Mouse (Mus musculus) lung, adult 18-20 months (tissue): Measurements from ENCODE around the gene Eda.
A peak's percentile ranks its signal among the peaks of the same experiment; 100 is the strongest.

Experiments
- DNase-seq, 2 experiments: peaks; one replicate each; pipeline ENCODE4 v3.0.0; 2022; ENCODE audit warnings: mixed read lengths in 2 of 2

Eda gene

DNA sequence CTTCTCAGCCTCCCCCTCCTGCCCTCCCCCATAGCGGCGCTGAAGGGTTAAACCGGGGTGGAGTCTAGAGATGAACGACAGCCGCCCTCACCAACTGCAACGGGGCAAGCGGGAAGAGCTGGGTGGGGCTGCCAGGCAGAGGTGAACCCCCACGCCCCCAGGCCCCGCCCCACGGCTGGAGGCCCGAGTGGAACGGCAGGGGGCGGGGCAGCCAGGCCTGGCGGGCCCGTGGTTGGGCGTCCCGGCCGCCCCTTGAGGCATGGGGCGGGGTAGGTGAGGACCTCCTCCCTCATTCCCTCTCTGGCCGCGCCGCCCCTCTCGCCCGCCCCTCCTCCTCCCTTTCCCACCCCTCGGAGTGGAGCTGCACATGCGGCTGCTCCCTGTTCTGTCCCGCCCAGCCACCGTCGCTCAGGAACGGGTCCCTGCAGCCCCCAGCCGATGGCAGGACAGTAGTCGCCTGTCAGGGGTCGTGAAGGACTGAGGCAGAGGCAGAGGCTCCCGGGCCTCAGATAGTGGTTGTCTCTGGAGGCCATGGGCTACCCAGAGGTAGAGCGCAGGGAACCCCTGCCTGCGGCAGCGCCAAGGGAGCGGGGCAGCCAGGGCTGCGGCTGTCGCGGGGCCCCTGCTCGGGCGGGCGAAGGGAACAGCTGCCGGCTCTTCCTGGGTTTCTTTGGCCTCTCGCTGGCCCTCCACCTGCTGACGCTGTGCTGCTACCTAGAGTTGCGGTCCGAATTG lies at the start of gene Eda:
Gene Eda, plus strand, starts transcription at position 357 of the 735 bp plus-strand sequence.
- peak; percentile 82 to 89 for DNase-seq

DNA sequence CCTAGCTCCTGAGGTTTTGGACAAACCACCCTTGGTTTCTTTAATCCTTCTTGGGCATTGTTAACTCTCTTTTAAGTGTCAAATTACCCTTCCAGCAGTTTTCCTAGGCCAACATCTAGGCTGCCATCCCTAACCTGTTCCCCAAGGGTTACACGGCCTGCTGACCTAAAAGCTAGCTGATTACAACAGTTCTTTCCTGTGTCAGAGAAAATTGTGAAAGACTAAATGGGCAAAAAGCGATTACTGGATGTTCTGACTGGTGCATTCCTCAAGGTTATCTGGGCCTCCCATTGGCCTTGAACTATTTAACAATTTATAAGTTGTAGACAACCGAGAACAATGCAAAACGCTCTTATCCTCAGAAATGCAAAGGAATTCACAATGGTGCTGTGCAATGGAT lies 14.4 kb upstream of the Eda start:
- DNase-seq: no peak

DNA sequence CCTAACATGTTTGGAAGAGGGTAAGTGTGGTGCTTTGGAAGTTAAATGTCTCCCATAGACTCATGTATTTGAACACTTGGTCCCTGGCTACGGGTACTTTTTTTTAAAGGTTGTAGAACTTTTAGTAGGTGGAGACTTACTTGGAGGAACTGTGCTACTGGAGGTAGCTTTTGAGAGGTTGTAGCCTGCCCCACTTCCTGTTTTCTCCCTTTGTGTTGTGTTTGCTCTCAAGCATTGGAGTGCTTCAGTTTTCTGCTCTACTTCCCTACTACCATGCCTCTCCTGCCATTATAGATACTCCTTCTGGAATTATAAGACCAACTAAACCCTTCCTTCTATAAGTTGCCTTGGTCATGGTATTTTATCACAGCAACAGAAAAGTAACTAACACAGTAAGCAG lies 5.3 kb upstream of the Eda start:
- no peak for DNase-seq

DNA sequence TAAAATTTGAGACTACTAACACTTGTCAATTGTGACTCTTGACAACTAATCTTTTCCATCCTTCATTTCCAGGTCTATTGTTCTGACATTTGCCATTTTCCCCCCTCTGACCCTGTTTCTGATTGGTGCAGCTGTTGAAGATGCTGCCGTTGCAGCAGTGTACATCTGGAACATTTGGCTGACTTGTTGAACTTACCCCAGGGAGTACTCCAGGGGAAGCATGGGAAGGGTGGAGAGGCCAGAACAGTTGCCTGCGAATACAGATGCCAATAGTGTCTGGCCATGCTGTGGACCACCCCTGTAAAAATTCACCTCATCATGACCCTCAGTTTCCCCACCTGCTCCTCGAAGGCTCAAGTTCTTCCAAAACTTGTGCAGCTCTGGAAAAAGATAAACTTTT lies 1.0 kb upstream of the Eda start:
- DNase-seq: no peak

DNA sequence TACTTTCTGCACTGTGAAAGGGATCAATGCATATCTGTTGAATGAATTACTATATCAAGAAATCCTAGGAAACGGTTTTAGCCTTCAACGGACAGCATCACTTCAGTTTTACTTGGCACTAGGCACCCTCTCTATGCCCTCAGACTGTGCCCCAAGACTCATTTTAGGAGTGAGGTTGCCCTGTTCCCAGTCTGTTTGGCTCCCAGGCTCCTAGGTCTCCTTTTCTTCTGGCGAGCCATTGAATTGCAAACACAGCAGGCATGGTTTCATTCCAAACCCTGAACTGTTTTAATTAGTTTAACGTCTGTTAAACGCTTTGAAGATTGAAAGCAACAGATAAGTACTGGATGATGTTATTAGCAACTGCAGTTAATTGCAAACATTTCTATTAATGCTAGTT lies 603 bp upstream of the Eda start:
- no peak for DNase-seq

DNA sequence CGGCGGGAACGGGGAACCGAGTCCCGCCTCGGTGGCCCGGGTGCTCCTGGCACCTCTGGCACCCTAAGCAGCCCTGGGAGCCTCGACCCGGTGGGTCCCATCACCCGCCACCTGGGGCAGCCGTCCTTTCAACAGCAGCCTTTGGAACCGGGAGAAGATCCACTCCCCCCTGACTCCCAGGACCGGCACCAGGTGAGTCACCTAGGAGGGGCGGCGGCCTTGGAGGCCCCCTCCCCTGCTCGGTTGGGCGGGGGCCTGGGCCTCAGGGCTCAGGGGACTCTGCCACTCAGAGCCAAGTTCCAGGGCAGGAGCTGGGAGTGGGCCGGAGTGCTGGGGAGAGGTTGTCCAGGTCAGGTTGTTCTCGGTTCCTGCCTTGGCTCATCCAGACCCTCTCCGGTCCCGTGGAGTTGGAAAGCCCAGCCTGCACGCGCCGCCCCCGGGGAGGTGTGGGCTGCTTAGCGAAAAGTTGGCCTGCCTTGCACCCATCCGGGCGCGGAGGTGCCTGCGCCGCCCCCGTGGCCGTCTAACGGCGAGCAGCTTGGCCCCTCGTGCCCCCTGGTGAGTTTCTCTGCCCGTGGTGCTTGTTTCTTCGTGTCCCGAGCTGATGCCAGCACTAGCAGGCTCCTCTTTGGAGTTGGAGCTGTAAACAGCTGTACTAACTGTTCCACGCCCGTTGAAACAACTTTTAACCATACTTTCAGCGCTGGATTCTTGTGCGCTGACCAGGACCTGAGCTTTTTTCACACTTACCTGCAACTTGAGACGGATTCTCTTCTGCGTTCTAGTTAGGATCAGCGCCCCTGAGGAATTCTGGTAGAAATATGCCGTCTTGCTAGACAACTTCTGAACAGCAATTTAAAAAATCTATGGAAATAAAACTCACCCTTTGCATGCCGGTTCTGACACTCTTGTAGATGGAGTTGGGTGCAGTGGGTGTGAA lies 849 bp downstream of the Eda start:
- DNase-seq: peak; percentile 5 to 22

DNA sequence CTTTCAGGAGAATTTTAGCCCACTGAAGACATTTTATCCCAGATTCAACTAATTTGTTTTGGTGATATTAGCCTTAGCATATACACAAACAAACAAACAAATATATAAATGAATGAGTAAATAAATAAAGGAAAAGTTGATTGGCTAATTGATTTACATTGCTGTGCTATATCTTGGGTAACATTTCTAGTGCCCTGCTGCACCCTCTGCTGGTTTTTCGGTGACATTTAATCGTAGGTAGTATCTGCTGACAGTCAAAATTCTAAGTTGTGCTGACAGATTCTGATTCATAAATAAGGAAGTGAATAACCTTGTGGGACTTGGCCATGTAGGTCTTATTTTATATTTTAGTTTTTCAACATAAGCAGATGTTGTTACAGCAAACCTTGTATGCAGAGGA lies 2.9 kb downstream of the Eda start:
- no peak for DNase-seq

DNA sequence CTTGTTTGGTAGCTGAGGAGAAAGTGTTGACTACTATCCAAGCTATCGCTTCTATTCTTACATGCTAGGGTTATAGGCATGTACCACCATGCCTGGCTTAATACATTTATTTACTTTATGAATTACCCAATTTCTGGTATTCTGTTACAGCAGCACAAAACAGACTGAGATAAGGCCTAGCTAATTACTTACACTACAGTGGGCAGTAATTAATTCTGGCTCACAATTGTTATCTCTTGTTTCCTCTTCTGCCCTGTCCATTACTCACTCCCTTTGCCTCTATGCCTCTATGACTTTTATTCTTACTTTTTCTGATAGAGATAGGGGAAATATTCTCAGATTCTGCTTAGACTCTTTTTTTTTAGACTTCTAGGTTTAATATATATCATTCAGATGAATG lies 18.0 kb downstream of the Eda start:
- no peak for DNase-seq

DNA sequence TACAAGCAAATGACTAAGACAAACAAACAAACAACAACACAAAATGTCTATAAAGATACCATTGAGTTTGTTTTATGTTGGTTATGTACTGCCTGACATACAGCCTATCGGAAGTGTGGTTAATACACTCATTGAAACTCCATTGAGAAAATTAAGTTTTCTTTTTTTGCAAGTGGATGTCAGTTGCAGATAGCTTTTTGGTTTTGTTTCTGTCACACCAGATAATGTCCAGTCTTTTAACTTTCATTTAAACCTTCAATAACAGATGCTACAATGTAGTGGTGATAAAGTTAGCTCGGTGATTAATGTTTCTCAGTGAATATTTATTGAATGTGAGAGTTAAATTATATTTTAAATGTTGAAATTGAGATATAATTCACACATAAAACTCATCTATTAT lies 23.9 kb downstream of the Eda start:
- no peak for DNase-seq

DNA sequence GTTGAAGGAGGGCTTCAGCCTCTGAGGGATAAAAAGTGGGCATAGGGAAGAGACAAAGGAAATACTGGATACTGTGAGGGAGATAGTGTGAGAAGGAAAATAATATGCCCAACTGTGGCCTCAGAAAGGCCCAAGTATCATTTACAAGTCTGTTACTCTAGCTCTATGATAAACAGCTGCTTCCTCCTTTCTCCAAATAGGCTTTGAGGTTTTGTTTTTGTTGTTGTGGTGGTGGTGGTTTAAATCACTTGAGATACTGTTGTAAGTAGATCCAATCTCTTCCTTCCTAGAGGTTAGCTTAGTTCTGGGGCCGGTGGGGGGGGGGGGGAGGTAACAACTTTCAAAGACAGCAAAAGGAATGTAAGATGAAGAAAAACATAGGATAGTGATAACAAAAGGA lies 143.0 kb downstream of the Eda start:
- no peak for DNase-seq

DNA sequence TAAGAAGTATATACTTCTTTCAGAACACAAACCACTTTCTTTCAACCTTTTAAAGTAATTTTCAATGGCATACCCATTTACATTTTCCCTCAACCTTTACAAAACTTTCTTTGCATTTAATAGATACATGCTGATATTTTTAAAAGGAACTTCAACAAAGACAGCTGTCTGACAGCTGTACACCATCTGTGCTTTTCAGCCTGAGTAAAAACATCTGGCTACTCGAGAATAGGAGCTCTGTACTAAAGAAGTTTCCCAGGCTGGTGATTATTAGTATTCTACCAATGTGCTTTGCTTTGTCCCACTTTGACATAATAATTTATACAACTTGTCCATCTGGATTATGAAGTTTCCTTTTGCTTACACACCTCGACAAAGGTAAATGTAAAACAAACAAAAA lies 219.9 kb downstream of the Eda start:
- DNase-seq: peak in 1 of 2 experiments; percentile 1

DNA sequence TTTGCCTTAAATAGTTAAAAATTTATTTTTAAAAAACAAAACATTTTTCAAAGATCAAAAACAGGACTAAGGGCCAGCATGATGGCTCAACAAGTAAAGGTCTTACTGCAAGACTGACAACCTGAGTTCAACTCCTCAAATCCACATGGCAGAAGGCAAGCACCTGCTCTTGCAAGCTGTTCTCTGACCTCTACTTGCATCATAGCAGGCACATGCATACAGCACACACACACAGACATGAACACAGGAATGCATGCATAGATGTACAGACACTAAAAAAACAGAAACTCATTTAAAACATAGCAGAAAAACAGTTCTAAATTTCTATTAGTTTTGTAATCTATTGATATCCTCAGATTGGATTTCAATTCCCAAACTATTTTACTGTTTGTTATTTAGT lies 338.2 kb downstream of the Eda start:
- no peak for DNase-seq

DNA sequence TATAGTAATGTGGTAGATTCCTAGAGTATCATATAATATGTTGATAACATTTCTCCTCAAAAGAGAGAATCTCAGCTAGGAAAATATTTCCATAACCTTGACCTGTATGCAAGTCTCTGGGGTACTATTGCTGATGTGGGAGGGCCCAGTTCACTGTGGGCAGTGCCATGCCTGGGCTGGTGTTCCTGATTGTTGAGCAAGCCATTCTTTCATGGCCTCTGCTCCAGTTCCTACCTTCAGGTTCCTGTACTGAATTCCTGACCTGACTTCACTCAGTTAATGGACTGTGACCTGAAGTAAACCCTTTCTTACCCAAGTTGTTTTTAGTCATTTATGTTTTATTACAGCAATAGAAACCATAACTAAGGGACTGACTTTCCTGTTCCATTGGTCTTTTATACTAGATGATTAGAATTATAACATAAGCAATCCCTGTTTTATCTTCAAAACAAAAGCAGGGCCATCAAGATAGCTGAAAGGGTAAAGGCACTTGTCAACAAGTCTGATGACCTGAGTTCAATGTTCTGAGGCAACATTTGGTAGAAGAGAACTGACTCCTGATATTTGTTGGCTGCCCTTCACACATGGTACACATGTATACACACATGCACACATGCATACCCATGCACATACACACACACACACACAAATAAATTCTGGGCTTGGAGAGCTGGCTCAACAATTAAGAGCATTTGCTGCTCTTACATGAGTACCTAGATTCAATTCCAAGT lies 338.9 kb downstream of the Eda start:
- DNase-seq: no peak

DNA sequence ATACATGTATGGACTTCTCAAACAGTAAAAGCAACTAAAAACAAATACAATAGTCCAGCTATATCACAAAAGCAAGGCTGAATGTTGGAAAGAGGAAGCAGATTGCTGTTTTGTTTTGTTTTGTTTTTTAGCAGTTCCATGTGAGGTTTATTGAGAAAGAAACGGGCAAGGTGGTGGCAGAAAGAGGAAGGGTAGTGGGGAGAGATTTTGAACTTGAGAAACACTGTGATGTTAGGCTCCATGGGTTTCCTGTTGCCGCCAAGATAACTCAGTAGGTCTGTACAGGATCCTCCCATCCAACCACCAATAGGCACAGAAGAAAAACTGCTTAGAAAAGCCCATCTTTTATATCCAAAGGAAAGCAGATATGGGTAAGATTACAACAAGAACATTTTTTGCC lies 365.3 kb downstream of the Eda start:
- DNase-seq: no peak

DNA sequence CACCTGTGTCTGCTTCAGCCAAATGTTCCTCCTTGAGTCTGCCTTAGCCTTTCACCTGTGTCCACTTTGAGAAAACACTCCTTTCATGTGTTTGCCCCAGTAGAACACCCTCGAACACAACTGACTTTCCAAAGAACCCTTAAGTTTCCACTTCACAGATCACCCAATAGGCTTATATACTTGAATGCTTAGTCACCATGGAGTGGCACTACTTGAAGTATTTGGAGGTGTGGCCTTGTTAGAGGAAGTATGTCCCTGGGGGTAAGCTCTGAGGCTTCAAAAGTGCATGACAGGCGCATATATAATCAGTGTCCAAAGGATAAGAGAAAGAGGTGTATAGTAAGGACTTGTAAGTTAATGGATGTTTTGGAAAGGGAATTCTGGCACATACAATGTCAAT lies 369.0 kb downstream of the Eda start:
- peak in 1 of 2 experiments; percentile 21 for DNase-seq

DNA sequence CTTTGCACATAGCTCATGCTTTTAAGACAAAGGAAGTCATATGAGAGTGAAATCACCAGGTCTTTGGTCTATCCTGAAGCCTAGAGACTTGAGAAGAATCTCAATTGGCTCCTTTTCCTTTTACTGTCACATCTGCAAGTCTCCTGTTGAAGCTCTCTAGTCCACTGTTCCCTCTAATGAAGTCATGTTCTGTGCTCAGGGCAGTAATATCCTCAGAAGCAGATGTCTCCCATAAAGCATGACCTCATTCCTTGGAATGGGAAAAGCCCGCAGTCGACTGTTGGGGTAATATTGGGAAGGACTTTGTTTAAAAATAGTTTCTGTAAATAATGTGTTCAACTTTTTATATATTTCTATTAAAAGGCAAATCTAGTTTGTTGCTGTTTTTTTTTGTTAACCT lies 381.6 kb downstream of the Eda start:
- DNase-seq: no peak

DNA sequence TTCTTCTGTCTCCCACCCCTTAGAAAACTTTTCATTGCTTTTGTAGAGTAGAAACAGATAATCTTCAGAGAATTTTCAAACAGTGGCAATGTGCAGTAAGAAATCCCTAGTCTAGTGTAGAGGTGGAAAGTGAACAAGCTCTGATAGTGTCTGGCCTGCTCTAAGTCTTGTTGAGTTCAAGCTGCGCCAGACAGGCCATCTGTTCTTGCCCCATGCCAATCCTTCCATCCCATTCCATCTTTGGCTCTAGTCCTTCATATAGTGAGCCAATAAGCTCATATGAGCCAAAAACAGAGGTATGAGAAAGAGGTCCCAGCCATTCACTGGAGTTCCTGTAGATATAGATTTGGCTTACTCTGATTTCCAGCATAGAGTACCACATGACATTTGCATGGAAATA lies 414.5 kb downstream of the Eda start:
- DNase-seq: no peak

DNA sequence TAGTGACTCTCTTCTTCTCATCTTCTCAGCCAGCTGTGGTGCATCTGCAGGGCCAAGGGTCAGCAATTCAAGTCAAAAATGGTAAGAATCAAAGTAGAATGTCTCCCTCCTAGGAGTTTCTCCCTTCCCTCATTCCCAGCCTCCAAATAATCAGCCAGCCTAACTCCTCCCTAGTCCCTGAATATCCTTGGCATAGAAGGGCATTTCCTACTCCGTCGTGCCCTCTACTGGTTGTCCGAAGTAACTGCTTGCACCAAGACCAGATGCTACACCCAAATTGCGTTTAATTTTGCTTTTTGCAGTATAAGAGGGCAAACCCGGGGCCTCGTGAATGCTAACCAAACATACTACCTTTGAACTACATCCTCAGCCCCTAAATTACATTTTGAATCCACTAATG lies 416.9 kb downstream of the Eda start:
- DNase-seq: peak in 1 of 2 experiments; percentile 20

DNA sequence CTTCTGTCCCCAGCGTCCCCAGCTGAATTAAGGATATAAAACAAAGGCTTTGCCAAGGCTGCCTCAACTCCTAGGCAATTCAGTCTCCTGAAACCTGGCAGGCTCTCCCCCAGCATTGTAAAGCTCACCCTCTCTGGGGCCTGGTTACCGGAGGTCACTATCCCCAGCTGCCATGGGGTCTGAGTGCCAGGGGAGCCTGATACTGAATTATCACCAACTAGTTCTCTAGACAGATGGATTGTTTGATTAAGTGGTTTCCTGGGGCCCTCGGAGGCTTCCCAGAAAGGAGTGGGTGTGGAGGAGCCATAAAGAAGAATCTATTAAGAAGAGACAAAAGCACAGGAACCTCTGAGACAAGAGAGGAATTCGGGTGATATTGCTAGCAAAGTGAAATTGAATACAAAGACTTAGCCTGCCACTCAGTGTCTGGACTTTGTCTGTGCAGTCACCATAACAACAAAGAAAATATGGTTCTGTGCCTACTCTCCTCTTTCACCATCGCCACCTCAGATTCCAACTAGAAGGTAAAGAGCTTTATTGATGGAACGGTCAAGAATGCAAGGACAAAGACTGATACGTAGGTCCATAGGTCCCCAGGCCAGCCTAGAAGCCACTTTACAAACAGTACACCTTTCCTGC lies 418.9 kb downstream of the Eda start:
- DNase-seq: no peak

DNA sequence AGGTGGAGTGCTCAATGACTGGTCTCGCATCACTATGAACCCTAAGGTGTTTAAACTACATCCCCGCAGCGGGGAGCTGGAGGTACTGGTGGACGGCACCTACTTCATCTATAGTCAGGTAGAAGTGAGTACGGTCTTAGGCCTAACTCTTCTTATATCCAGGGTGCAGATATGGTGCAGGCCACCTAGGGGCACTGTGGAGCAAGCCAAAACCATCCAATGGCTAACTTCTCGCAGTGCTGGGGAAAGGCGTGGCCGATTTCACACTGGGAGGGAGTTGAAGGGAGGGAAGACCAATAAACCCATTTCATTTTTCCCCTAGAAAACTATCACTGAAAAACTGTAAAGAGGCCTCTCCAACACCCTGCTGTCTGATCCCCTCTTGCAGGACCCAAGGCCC lies 419.6 kb downstream of the Eda start:
- peak; percentile 6 to 26 for DNase-seq

DNA sequence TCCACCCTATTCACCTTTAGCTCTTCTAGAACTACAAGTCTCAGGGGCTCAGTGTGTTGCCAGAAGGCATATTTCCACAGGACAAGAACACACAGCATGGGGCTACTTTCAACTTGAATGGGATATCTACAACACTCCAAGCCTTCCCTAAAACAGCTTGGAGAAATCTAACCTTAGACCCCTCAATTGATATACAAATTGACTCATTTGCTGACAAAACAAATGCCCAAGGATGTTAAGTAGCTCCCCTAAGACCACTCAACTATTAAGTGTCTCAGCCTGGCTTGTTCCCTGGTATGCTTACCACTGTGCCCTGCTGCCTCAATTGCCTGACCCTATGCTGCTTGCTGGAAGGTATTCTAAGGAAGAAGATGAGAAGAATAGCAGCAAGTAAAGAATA lies 425.5 kb downstream of the Eda start:
- no peak for DNase-seq

DNA sequence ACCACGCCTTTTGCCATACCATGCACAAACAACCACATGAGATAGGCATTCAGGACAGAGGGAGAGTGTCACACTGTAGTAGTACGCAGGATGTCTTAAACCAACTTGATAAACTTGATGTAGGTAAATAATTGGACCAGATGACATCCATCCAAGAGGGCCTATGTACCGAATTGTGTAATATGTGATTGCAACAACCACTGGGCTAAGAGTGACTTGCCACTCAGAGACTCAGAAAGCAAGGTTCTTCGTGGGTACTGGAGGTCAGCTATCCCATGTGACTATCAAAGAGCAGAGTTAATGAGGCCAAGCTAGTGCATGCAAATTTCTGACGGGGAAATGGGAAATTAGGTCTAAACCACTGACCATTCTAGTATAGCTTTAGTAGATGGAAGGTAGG lies 426.3 kb downstream of the Eda start:
- peak in 1 of 2 experiments; percentile 3 for DNase-seq

DNA sequence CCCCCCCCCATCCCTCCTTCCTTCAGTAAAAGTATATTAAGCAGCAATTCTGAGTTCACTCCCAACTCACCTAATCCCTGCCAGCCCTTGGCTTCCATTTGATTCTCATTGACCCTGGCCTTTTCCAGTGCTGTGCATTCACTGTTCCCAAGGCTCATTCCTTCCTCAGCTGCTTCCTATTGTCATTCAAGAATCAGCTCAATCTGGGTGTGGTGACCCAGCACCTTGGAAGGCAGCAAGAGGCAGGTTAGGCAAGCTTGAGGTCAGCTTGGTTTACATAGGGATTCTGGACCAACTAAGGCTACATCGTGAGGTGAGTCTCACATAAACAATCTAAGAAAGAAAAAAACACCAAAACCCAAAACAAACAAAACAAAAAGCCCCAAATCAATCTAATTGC lies 433.8 kb downstream of the Eda start:
- no peak for DNase-seq
